Mouse (Mus musculus): ENCODE results near the gene Fbxw9. TPM values are rescaled to one million over a fixed set of nuclear protein-coding genes. Genes with fewer than 3 reads are reported as not detected.
"Not testable (repeated sequence)": the region's sequence is repeated elsewhere in the genome, so short reads cannot be mapped to it uniquely, and the experiment has no call there.

Gene Fbxw9
- total RNA-seq, 2 experiments from 2014 or later: 3.6 to 4.7 TPM

DNA sequence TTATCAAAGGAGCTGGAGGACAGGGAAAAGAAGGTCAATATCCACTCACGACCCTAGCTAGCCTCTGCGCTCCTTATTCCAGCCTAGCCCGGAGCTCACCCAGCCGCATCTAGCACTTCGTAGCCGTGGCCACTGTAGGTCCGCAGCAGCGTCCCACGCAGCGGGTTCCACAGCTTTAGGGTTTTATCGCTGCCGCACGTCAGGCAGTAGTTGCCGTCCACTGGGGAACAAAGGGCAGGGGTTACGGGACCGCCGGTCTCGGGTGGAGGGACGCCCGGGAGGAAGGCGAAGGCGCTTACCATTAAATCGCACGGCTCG lies 20.3 kb downstream of the Fbxw9 start:
- intact Hi-C loops (cut with DNase I; ENCODE audit: low total_unique reads): loop anchor here (10.0 kb wide), 2 partner anchors 95 to 315 kb away; no protein-coding TSS in a partner anchor
- peak; percentile 37 for DNase-seq

DNA sequence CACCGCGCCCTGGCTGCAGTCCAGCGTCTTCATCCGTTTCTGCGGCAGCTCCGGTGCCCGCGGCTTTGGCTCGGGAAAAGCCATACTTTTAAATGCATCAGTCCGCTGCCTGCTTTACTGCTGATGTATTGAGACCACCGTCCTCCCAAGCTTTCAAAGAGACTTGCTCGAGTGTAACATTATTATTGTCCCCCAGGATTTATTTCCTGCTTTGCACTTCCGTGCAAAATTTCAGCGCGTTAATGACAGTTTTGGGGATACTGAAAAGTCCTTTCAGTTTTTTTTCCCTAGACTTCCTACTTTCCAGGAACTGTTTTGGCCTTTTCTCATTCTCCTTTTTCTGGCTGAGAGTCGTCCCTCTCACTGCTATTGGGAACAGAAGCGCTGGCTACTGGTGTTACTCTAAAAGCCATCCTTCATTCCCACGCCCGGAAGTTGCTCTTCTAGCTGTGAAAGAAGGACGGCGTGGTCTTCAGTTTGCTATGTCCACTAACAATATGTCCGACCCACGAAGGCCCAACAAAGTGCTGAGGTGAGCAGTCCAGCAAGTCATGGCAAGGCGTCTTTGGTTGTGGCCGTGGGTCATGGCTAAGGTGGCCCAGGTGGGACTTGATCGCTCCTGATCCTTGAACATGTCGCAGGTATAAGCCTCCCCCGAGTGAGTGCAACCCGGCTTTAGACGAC lies 20.8 kb downstream of the Fbxw9 start, which contains the start of gene Wdr83os:
TSS of gene Wdr83os (plus strand) at position 209 of the 684 bp plus-strand sequence.
- intact Hi-C loops (cut with DNase I; ENCODE audit: low total_unique reads): loop anchor here (10.0 kb wide), 2 partner anchors 94 to 314 kb away; no protein-coding TSS in a partner anchor
- DNase-seq: no peak

DNA sequence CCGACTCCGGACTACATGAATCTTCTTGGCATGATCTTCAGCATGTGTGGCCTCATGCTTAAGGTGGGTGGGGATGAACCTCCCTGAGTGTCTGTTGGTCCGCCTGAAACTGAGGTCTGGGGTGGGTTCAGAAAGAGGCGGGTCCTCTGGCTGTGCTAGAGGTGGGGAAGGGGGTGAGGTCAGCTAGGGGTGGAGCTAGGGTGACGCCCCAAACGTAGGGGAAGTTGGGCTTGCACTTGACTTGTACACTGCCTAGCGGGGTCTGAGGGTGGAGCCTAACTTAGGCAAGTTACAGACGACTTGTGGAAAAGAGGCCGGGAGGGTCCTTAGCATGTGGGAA lies 21.3 kb downstream of the Fbxw9 start, which contains the start of gene Wdr83:
TSS of gene Wdr83 (minus strand) at position 91 of the 340 bp plus-strand sequence.
- intact Hi-C loops (cut with DNase I; ENCODE audit: low total_unique reads): loop anchor here (10.0 kb wide), 2 partner anchors 94 to 314 kb away; no protein-coding TSS in a partner anchor
- peak; percentile 39 for DNase-seq

DNA sequence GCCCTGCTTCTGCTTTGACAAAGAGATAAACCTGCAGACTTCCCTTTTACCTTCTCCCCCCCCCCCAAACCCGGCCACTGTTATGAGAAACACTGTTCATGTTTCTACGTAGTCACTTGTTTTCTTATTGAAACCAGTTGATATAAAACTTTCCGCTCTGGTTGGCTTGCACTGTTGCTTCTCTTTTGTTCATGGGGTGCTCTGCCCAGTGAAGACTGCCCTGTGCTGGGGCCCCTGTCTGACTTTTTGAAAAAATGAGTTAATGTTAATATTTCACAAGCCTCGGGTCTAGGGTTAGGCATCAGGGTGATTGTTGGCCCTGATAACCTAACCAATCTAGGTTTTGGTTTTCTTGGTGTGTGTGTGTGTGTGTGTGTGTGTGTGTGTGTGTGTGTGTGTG lies 22.3 kb downstream of the Fbxw9 start:
- not testable (repeated sequence) for DNase-seq
- intact Hi-C loops (cut with DNase I; ENCODE audit: low total_unique reads): loop anchor here (10.0 kb wide), 2 partner anchors 93 to 313 kb away; no protein-coding TSS in a partner anchor

DNA sequence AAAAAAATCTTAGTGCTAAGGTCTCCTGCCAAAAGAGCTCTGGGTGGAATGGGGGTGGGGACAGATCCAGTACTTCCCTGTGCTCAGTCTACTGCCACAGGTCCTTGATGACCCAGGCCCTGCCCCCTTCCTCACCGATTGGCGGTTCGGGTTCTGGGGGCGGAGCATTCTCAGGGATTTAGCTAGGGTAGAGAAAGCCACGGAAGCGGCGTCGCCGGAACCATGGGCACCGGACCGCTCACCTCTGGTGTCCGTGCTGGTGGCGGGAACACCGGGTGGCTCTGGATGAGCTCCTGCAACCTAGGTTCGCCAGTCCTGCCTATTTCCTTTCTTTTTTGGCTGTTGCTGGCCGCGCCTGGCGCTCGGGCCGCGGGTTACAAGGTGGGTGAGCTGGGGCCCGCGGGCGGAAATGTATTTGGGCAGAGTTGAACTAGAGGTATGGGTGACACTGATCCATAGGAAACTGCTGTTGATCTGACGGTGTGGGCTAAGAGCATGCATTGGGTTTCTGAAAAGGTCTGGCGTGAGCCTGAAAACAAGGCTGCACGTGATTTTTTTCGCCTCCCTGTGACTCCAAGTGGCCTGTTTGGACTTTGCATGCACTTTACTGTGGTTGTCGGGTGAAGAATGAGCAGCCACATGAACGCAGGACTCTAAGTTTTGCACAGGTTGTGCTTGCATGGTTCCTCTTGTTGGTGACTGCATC lies 23.4 kb downstream of the Fbxw9 start, which contains the start of gene Man2b1:
TSS of gene Man2b1 (plus strand) at position 163 of the 706 bp plus-strand sequence.
- intact Hi-C loops (cut with DNase I; ENCODE audit: low total_unique reads): loop anchor here (10.0 kb wide), 2 partner anchors 92 to 312 kb away; no protein-coding TSS in a partner anchor
- DNase-seq: peak; percentile 90

DNA sequence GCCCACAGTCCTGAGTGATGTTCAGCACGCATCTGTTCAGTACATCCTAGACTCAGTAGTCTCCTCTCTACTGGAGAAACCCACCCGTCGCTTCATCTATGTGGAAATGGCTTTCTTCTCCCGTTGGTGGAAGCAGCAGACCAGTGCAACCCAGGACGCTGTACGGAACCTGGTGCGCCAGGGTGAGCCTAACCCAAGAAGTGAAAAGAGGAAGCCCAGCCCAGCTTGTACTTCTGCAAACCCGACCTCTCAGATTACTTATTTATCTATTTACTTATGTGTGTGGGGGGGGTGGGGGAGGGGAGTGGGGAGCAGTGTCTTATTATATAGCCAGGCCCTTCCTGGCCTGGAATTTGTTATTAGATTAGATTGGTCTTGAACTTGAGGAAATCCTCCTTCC lies 24.8 kb downstream of the Fbxw9 start:
- no peak for DNase-seq
- intact Hi-C loops (cut with DNase I; ENCODE audit: low total_unique reads): loop anchor here (10.0 kb wide), 2 partner anchors 90 to 310 kb away; no protein-coding TSS in a partner anchor

DNA sequence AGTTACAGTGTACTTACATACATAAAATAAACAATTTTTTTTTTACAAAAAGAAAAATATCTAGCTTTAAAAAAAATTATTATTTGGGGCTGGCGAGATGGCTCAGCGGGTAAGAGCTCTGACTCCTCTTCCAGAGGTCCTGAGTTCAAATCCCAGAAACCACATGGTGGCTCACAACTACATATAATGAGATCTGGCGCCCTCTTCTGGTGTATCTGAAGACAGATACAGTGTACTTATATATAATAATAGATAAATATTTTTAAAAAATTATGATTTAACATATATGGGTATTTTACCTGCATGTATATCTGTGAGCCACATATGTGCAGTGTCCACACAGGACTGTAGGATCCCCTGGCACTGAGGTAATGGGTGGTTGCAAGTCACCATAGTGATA lies 26.4 kb downstream of the Fbxw9 start:
- intact Hi-C loops (cut with DNase I; ENCODE audit: low total_unique reads): loop anchor here (10.0 kb wide), 2 partner anchors 89 to 309 kb away; no protein-coding TSS in a partner anchor
- DNase-seq: no peak

DNA sequence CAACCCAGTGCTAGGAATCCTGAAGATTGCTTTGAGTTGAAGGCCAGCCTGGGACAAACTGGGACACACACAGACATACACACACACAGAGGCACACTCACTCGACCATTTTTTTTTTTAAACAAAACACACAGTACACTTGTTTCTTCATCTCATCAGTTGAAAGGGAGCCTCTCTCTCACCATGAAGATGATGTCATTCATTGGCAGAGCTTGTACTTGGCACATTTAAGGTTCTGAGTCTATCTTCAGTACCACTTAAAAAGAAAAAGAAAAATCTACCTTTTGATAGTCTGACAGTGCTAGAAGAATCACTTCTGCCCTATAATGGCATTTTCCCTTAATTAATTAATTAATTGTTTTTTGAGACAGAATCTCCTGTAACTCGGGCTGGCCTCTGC lies 28.9 kb downstream of the Fbxw9 start:
- intact Hi-C loops (cut with DNase I; ENCODE audit: low total_unique reads): loop anchor here (10.0 kb wide), 2 partner anchors 86 to 306 kb away; no protein-coding TSS in a partner anchor
- no peak for DNase-seq

DNA sequence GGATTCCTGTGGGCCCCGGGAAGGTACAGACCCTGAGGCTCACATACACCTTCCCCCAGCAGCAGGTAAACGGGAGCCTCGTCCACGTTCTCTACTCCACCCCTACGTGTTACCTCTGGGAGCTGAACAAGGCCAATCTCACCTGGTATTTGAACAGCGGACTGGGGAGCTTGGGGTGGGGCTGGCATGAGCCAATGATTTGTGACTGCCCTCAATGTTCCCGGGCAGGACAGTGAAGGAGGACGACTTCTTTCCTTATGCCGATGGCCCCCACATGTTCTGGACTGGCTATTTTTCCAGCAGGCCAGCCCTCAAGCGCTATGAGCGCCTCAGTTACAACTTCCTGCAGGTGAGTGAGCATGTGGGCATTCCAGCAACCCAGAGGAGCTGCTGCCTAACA lies 31.0 kb downstream of the Fbxw9 start:
- intact Hi-C loops (cut with DNase I; ENCODE audit: low total_unique reads): no loop called here
- no peak for DNase-seq

DNA sequence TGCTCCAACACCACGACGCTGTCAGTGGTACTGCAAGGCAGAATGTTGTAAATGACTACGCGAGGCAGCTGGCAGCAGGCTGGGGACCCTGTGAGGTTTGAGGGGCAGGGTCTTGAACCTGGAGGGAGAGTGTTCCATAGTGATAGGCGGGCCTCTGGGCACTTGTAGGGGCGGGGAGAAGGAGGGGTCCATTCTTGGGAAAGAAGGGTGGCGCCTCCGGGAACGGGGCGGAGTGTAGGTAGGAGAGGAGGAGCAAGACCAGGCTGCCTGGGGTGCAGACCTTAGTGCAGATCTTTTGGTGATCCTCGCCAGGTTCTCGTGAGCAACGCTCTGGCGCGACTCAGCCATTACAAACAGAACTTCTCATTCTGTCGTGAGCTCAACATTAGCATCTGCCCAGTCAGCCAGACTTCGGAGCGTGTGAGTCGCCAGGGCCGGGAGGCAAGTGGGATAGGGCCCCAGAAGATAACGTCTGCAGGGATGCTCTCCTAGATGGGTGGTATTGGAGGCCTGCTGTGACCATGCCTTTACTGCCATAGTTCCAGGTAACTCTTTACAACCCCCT lies 31.8 kb downstream of the Fbxw9 start:
- no peak for DNase-seq
- intact Hi-C loops (cut with DNase I; ENCODE audit: low total_unique reads): no loop called here

DNA sequence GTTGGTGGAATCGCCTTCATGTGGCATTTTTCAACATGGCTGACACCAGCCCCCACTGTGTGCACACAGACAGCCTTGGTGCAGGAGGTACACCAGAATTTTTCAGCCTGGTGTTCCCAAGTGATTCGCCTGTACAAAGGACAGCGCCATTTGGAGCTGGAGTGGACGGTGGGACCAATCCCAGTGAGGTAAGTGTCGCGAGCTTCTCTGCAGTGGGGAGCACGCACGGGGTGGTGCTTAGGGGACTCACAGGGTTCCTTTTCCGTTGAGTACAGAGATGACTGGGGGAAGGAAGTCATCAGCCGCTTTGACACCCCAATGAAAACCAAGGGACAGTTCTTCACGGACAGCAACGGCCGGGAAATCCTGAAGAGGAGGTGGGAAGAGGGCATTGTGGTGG lies 35.2 kb downstream of the Fbxw9 start:
- no peak for DNase-seq
- intact Hi-C loops (cut with DNase I; ENCODE audit: low total_unique reads): no loop called here

DNA sequence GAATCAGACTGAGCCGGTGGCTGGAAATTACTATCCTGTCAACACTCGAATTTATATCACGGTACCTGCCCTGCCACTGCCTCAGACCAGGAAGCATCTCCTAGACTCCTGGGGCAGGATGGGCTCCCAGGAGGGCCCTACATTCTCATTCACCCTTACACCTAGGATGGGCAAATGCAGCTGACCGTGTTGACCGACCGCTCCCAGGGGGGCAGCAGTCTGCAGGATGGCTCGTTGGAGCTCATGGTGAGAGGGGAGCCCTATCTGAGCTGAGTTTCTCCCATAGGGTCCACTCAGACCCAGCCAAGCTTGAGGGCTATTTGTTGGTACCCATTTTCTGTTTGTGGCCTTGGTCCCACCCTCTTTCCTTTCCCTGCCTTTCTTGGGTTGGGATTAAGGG lies 35.7 kb downstream of the Fbxw9 start:
- intact Hi-C loops (cut with DNase I; ENCODE audit: low total_unique reads): no loop called here
- no peak for DNase-seq

DNA sequence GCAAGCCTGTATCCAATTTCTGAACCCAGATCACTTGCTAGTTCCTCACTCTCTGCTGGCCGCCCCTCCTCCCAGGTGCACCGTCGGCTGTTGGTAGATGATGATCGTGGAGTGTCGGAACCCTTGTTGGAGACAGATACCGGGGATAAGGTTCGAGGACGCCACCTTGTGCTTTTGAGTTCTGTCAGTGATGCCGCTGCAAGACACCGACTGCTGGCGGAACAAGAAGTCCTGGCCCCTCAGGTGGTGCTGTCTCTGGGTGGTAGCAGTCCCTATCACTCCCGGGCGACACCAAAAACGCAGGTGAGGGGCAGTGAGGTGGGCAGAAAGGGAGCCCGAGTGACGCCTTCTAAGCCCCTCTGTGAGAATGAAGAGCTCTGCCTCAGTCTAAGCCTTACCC lies 36.3 kb downstream of the Fbxw9 start:
- no peak for DNase-seq
- intact Hi-C loops (cut with DNase I; ENCODE audit: low total_unique reads): no loop called here

DNA sequence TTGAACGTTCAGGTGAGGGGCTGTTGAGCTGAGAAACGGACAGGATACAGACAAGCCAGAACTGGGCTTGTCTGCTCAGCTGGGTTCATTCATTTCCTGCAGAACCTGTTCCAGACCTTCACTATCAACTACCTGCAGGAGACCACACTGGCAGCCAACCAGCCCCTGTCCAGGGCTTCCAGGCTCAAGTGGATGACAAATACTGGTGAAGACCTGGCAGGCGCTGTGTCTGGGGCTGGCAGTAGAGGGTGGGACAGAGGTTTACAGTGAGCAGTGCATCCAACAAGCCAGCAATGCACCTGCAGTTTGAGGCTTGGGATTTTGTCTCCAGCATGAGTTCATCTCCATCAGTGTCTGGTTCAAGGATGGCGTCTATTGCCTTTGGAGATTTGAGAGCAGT lies 37.0 kb downstream of the Fbxw9 start:
- intact Hi-C loops (cut with DNase I; ENCODE audit: low total_unique reads): no loop called here
- DNase-seq: no peak

DNA sequence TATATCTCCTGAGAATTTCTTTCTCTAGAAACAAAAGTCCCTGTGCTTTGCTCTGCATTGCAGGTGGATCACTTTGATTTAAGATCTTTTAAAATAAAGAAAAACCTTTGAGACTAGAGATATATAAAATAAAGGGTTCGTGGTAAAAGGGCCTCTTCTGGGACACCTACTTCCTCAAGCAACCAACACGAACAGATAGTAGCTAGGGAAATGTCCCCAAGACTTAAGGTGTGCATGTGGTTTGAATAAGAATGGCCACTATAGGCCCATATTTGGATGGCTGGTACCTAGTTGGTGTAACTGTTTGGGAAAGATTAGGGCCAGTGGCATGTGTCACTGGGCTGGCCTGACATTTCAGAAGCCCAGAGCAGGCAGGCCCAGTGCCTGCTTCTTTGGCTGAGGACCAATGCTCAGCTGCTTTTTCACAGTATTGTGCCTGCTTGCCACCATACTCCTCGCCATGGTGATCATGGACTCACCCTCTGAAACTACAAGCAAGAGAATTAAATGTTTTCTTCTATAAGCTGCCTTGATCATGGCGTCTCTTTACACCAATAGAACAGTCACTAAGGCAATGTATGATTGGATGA lies 40.3 kb downstream of the Fbxw9 start:
- no peak for DNase-seq
- intact Hi-C loops (cut with DNase I; ENCODE audit: low total_unique reads): no loop called here

DNA sequence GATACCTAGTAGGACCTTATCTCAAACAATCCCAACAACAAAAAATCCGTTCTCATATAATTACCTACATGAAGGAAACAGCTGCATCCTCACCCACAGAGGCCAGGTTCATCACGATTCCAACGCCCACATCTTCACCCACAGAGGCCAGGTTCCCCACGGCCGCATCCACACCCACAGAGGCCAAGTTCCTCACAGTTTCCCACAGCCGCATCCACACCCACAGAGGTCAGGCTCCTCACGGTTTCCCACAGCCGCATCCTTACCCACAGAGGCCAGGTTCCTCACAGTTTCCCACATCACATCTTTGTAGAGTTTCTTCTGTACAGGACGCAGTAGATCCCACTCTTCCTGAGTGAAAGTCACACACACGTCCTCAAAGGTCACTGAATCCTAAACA lies 53.4 kb downstream of the Fbxw9 start:
- intact Hi-C loops (cut with DNase I; ENCODE audit: low total_unique reads): no loop called here

DNA sequence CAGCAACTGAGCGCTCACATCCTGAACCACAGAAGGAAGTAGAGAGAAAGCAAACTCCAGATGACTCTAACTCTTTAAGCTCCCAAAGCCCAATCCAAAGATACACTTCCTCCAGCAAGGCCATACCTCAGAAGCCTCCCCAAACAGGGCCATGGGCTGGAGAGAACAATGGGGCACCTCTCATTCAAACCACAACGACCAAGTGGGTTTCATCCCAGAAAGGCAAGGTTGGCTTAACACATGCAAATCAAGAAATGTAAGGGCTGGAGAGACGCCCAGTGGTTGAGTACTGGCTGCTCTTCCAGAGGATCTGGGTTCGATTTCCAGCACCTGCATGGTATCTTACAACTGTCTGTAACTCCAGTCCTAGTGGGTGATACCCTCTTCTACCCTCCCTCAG lies 55.6 kb downstream of the Fbxw9 start:
- intact Hi-C loops (cut with DNase I; ENCODE audit: low total_unique reads): no loop called here
- DNase-seq: no peak

More for the DNA sequence above, 53.4 kb downstream of the Fbxw9 start:
- no peak for DNase-seq

Data from gastrocnemius, postnatal 14 days (tissue).